Mouse (Mus musculus) adrenal gland (tissue): Measurements from ENCODE around the gene Cadps2.

ENCODE experiments used
- intact Hi-C: fragments of 180-260 bp; cut with DNase I; formaldehyde crosslinking; loops from one replicate; pipeline ENCODE4 v1.15.1; 2025

The Cadps2 gene

GRCm38 (mm10) chr6:23376327-23376726 lies 462.9 kb downstream of the Cadps2 start:
- intact Hi-C loops, result no loop called here

GRCm38 (mm10) chr6:23361842-23362451 lies 477.3 kb downstream of the Cadps2 start:
- intact Hi-C loops, result no loop called here

GRCm38 (mm10) chr6:23360596-23360995 lies 478.6 kb downstream of the Cadps2 start:
- intact Hi-C loops, result no loop called here

GRCm38 (mm10) chr6:23356141-23356540 lies 483.1 kb downstream of the Cadps2 start:
- intact Hi-C loops, result no loop called here

- intact Hi-C loops, result no loop called here
Observed at GRCm38 (mm10) chr6:23353480-23353879, 485.7 kb downstream of the Cadps2 start.

- intact Hi-C loops, result no loop called here
Observed at GRCm38 (mm10) chr6:23337411-23338063, 501.7 kb downstream of the Cadps2 start.

- intact Hi-C loops, result no loop called here
Observed at GRCm38 (mm10) chr6:23314945-23315344, 524.3 kb downstream of the Cadps2 start.

- intact Hi-C loops, result no loop called here
Observed at GRCm38 (mm10) chr6:23314291-23314690, 524.9 kb downstream of the Cadps2 start.

GRCm38 (mm10) chr6:23306046-23306445 lies 533.2 kb downstream of the Cadps2 start:
- intact Hi-C loops, result no loop called here

- intact Hi-C loops, result no loop called here
Observed at GRCm38 (mm10) chr6:23298596-23298995, 540.6 kb downstream of the Cadps2 start.

GRCm38 (mm10) chr6:23294685-23295084 lies 544.5 kb downstream of the Cadps2 start:
- intact Hi-C loops, result no loop called here

- intact Hi-C loops, result no loop called here
Observed at GRCm38 (mm10) chr6:23288752-23289151, 550.5 kb downstream of the Cadps2 start.

GRCm38 (mm10) chr6:23281514-23281820 lies 557.8 kb downstream of the Cadps2 start:
- intact Hi-C loops, result no loop called here

GRCm38 (mm10) chr6:23280811-23281513 lies 558.3 kb downstream of the Cadps2 start:
- intact Hi-C loops, result no loop called here

- intact Hi-C loops, result no loop called here
Observed at GRCm38 (mm10) chr6:23273483-23273882, 565.7 kb downstream of the Cadps2 start.

GRCm38 (mm10) chr6:23272979-23273378 lies 566.2 kb downstream of the Cadps2 start:
- intact Hi-C loops, result no loop called here

GRCm38 (mm10) chr6:23272542-23272941 lies 566.7 kb downstream of the Cadps2 start:
- intact Hi-C loops, result no loop called here

GRCm38 (mm10) chr6:23260738-23261050 lies 578.5 kb downstream of the Cadps2 start:
- intact Hi-C loops, result no loop called here

- intact Hi-C loops, result no loop called here
Observed at GRCm38 (mm10) chr6:23260016-23260737, 579.0 kb downstream of the Cadps2 start.

GRCm38 (mm10) chr6:23257981-23258380 lies 581.2 kb downstream of the Cadps2 start:
- intact Hi-C loops, result no loop called here

GRCm38 (mm10) chr6:23255161-23255560 lies 584.1 kb downstream of the Cadps2 start:
- intact Hi-C loops, result no loop called here

- intact Hi-C loops, result no loop called here
Observed at GRCm38 (mm10) chr6:23254644-23255043, 584.6 kb downstream of the Cadps2 start.
